Mouse (Mus musculus): ENCODE data around the gene Rnf19b. TPM values are rescaled to one million over a fixed set of nuclear protein-coding genes. Genes with fewer than 3 reads are reported as not detected.

Gene Rnf19b
- polyA plus RNA-seq, 1 experiment from 2014 or later: 7.2 TPM

- no peak overlapping the region for H3K27ac ChIP-seq (ENCODE audit: low read depth, low read length)
- no peaks in the 10 kb centered on the region for H3K27me3 ChIP-seq (replicated peaks; ENCODE audit: control insufficient read depth, insufficient read depth, low read length)
- no peak overlapping the region for H3K9ac ChIP-seq (ENCODE audit: low read depth, low read length)
- H3K36me3 ChIP-seq (ENCODE audit: control insufficient read depth, insufficient read depth, low read length): peaks cover 27% of the 10 kb centered on the region
- 88% methylated on average over 6 of the region's 6 CpGs for WGBS
- no peak for DNase-seq (ENCODE audit: low spot score)
- H3K9me3 ChIP-seq (ENCODE audit: control insufficient read depth, low read length): no peaks in the 10 kb centered on the region
- no peaks in the 10 kb centered on the region for H3K4me1 ChIP-seq (replicated peaks; ENCODE audit: control insufficient read depth, insufficient read depth, low read length)
- H3K4me3 ChIP-seq (ENCODE audit: low read depth, low read length): no peak overlapping the region
- no peak overlapping the region for H3K4me2 ChIP-seq
- ATAC-seq (replicated peaks; ENCODE audit: low FRiP score): no peak
These were observed 23.4 kb downstream of the Rnf19b start for GRCm38 (mm10) chr4:129081512-129081911.

- 84% methylated on average over 3 of the region's 3 CpGs for WGBS
- Histone ChIP-seq H3K27me3 (replicated peaks; ENCODE audit: control insufficient read depth, insufficient read depth, low read length) (no peaks in the 10 kb centered on the region), H3K27ac (ENCODE audit: low read depth, low read length) (no peak overlapping the region), H3K9ac (ENCODE audit: low read depth, low read length) (no peak overlapping the region), H3K4me1 (replicated peaks; ENCODE audit: control insufficient read depth, insufficient read depth, low read length) (no peaks in the 10 kb centered on the region), H3K9me3 (ENCODE audit: control insufficient read depth, low read length) (no peaks in the 10 kb centered on the region), H3K4me3 (ENCODE audit: low read depth, low read length) (no peak overlapping the region), H3K36me3 (ENCODE audit: control insufficient read depth, insufficient read depth, low read length) (peaks cover 25% of the 10 kb centered on the region), H3K4me2 (no peak overlapping the region)
- ATAC-seq (replicated peaks; ENCODE audit: low FRiP score): no peak
- no peak for DNase-seq (ENCODE audit: low spot score)
These were observed 23.9 kb downstream of the Rnf19b start for GRCm38 (mm10) chr4:129081939-129082338.

- no peak overlapping the region for H3K4me3 ChIP-seq (ENCODE audit: low read depth, low read length)
- H3K27ac ChIP-seq (ENCODE audit: low read depth, low read length): no peak overlapping the region
- no peaks in the 10 kb centered on the region for H3K4me1 ChIP-seq (replicated peaks; ENCODE audit: control insufficient read depth, insufficient read depth, low read length)
- ATAC-seq (replicated peaks; ENCODE audit: low FRiP score): peak; percentile 54; the same call in 1 of the 2 replicates
- WGBS: 47% methylated on average over 10 of the region's 10 CpGs
- DNase-seq (ENCODE audit: low spot score): no peak
- no peak overlapping the region for H3K9ac ChIP-seq (ENCODE audit: low read depth, low read length)
- no peaks in the 10 kb centered on the region for H3K9me3 ChIP-seq (ENCODE audit: control insufficient read depth, low read length)
- H3K36me3 ChIP-seq (ENCODE audit: control insufficient read depth, insufficient read depth, low read length): peaks cover 24% of the 10 kb centered on the region
- H3K27me3 ChIP-seq (replicated peaks; ENCODE audit: control insufficient read depth, insufficient read depth, low read length): no peaks in the 10 kb centered on the region
- H3K4me2 ChIP-seq: no peak overlapping the region
These were observed 24.5 kb downstream of the Rnf19b start for GRCm38 (mm10) chr4:129082379-129083115.

- no peak for DNase-seq (ENCODE audit: low spot score)
- 90% methylated on average over 9 of the region's 9 CpGs for WGBS
- no peak for ATAC-seq (replicated peaks; ENCODE audit: low FRiP score)
- Histone ChIP-seq H3K4me3 (ENCODE audit: low read depth, low read length) (no peak overlapping the region), H3K9me3 (ENCODE audit: control insufficient read depth, low read length) (no peaks in the 10 kb centered on the region), H3K36me3 (ENCODE audit: control insufficient read depth, insufficient read depth, low read length) (peaks cover 11% of the 10 kb centered on the region; the same call in 1 of the 2 replicates), H3K27me3 (replicated peaks; ENCODE audit: control insufficient read depth, insufficient read depth, low read length) (no peaks in the 10 kb centered on the region), H3K4me1 (replicated peaks; ENCODE audit: control insufficient read depth, insufficient read depth, low read length) (no peaks in the 10 kb centered on the region), H3K9ac (ENCODE audit: low read depth, low read length) (no peak overlapping the region), H3K27ac (ENCODE audit: low read depth, low read length) (no peak overlapping the region), H3K4me2 (no peak overlapping the region)
These were observed 26.8 kb downstream of the Rnf19b start for GRCm38 (mm10) chr4:129084896-129085295.

- Histone ChIP-seq H3K9me3 (ENCODE audit: control insufficient read depth, low read length) (no peaks in the 10 kb centered on the region), H3K9ac (ENCODE audit: low read depth, low read length) (no peak overlapping the region), H3K27me3 (replicated peaks; ENCODE audit: control insufficient read depth, insufficient read depth, low read length) (no peaks in the 10 kb centered on the region), H3K4me2 (no peak overlapping the region), H3K4me1 (replicated peaks; ENCODE audit: control insufficient read depth, insufficient read depth, low read length) (no peaks in the 10 kb centered on the region), H3K36me3 (ENCODE audit: control insufficient read depth, insufficient read depth, low read length) (peaks cover 5% of the 10 kb centered on the region; the same call in 1 of the 2 replicates), H3K27ac (ENCODE audit: low read depth, low read length) (no peak overlapping the region), H3K4me3 (ENCODE audit: low read depth, low read length) (no peak overlapping the region)
- no peak for DNase-seq (ENCODE audit: low spot score)
- ATAC-seq (replicated peaks; ENCODE audit: low FRiP score): no peak
- 27% methylated on average over 8 of the region's 8 CpGs for WGBS
These were observed 28.0 kb downstream of the Rnf19b start for GRCm38 (mm10) chr4:129086078-129086477.

GRCm38 (mm10) chr4:129087850-129088249 is 29.8 kb downstream of the Rnf19b start:
- 52% methylated on average over 5 of the region's 5 CpGs for WGBS
- H3K9me3 ChIP-seq (ENCODE audit: control insufficient read depth, low read length): no peaks in the 10 kb centered on the region
- no peak for ATAC-seq (replicated peaks; ENCODE audit: low FRiP score)

GRCm38 (mm10) chr4:129095276-129095675 is 37.2 kb downstream of the Rnf19b start:
- Histone ChIP-seq H3K27me3 (replicated peaks; ENCODE audit: control insufficient read depth, insufficient read depth, low read length) (peaks cover 10% of the 10 kb centered on the region), H3K27ac (ENCODE audit: low read depth, low read length) (no peak overlapping the region), H3K4me3 (ENCODE audit: low read depth, low read length) (no peak overlapping the region), H3K9ac (ENCODE audit: low read depth, low read length) (no peak overlapping the region), H3K9me3 (ENCODE audit: control insufficient read depth, low read length) (no peaks in the 10 kb centered on the region), H3K4me2 (no peak overlapping the region), H3K4me1 (replicated peaks; ENCODE audit: control insufficient read depth, insufficient read depth, low read length) (no peaks in the 10 kb centered on the region), H3K36me3 (ENCODE audit: control insufficient read depth, insufficient read depth, low read length) (no peaks in the 10 kb centered on the region)
- ATAC-seq (replicated peaks; ENCODE audit: low FRiP score) (no peak), DNase-seq (ENCODE audit: low spot score) (no peak)
- 26% methylated on average over 15 of the region's 15 CpGs for WGBS

More at GRCm38 (mm10) chr4:129087850-129088249, 29.8 kb downstream of the Rnf19b start:
- H3K4me3 ChIP-seq (ENCODE audit: low read depth, low read length): no peak overlapping the region
- no peak for DNase-seq (ENCODE audit: low spot score)
- H3K9ac ChIP-seq (ENCODE audit: low read depth, low read length): no peak overlapping the region
- H3K4me1 ChIP-seq (replicated peaks; ENCODE audit: control insufficient read depth, insufficient read depth, low read length): no peaks in the 10 kb centered on the region
- H3K4me2 ChIP-seq: no peak overlapping the region
- H3K36me3 ChIP-seq (ENCODE audit: control insufficient read depth, insufficient read depth, low read length): peaks cover 5% of the 10 kb centered on the region; the same call in 1 of the 2 replicates
- H3K27ac ChIP-seq (ENCODE audit: low read depth, low read length): no peak overlapping the region
- no peaks in the 10 kb centered on the region for H3K27me3 ChIP-seq (replicated peaks; ENCODE audit: control insufficient read depth, insufficient read depth, low read length)

GRCm38 (mm10) chr4:129097006-129097405 is 38.9 kb downstream of the Rnf19b start:
- H3K4me1 ChIP-seq (replicated peaks; ENCODE audit: control insufficient read depth, insufficient read depth, low read length): no peaks in the 10 kb centered on the region
- peaks cover 10% of the 10 kb centered on the region for H3K27me3 ChIP-seq (replicated peaks; ENCODE audit: control insufficient read depth, insufficient read depth, low read length)
- no peak overlapping the region for H3K9ac ChIP-seq (ENCODE audit: low read depth, low read length)
- H3K27ac ChIP-seq (ENCODE audit: low read depth, low read length): no peak overlapping the region
- ATAC-seq (replicated peaks; ENCODE audit: low FRiP score): no peak
- no peak overlapping the region for H3K4me2 ChIP-seq
- no peaks in the 10 kb centered on the region for H3K9me3 ChIP-seq (ENCODE audit: control insufficient read depth, low read length)
- no peak overlapping the region for H3K4me3 ChIP-seq (ENCODE audit: low read depth, low read length)
- WGBS: 65% methylated on average over 7 of the region's 7 CpGs
- no peaks in the 10 kb centered on the region for H3K36me3 ChIP-seq (ENCODE audit: control insufficient read depth, insufficient read depth, low read length)
- DNase-seq (ENCODE audit: low spot score): no peak
